Mouse (Mus musculus) cerebellum, postnatal 14 days (tissue): ENCODE measurements at regions not wholly inside any gene's neighbourhood (a gene's known extent, or its start where the extent isn't known, plus 50 kb on each side); places are given as distances from the start of the nearest gene placed in this dataset.
A peak's percentile ranks its signal among the peaks of the same experiment; 100 is the strongest.

Experiments
- DNase-seq, 2 experiments: peaks; one replicate each; pipeline ENCODE4 v3.0.0; 2021; ENCODE audit warnings: mixed read lengths in 2 of 2

DNA sequence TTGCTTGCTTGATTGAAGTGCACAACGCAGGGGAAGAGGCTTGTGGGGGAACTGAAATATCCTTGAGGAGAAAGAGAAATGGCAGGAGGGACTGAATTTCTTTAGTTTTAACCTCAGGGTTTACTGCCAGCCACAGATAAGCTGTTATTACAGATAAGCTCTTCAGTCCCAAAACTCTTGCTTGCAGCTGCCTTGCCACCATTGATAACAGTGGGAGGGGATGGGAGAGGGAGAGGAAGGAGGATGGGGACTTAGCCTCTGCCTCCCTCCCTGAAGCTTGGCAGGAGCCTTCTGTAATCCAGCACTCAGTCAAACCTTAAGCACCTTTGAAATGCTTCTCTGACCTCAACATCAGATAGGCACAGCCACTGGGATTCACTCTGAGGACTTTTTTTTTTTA, 471.4 kb upstream of the Lsamp start:
- DNase-seq = no peak

GRCm38 (mm10) chr16:39513659-39514058, 470.5 kb upstream of the Lsamp start:
- no peak for DNase-seq

DNA sequence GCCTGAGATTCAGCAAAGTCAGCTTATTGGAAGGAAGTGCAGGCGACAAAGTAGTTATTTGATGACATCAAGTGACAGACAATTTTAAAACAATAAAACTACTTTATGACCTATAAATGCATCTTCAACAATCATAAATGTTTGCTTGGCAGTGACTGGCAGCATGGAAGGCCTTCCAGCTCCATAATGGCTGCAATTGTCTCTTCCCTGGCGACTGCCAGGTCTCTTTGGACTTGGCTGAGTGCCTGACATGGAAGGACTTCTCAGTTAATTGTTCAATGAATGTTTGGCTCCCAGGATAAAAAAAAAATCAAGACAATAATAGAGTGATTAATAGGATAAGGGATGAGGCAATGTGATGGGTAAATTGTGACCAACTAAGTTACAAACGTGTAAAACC, 453.1 kb upstream of the Lsamp start:
- DNase-seq = peak; percentile 50 to 64

- peak in 1 of 2 experiments; percentile 3 for DNase-seq
These were observed 451.4 kb upstream of the Lsamp start for GRCm38 (mm10) chr16:39532770-39533169.

- DNase-seq = peak; percentile 42 to 57
These were observed 450.8 kb upstream of the Lsamp start for GRCm38 (mm10) chr16:39533351-39533750.

DNA sequence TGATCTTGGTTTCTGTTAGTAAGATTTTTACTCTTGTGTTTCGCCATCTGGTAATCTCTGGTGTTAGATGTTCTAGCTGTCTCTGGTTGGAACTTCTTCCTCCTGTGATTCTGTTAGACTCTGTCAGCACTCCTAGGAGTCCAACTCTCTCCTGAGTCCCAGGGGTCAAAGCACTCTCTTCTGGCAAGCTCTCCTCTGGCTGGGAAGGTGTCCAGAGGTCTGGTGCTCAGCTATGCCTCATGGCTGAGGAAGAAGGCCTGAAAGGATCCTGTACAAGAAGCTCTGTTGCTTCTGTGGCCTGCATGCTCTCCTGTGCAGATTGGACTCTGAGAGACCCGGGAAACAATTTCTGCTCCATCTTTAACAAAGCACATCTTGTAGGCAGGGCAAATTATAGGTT, 430.8 kb upstream of the Lsamp start:
- DNase-seq = peak in 1 of 2 experiments; percentile 7

GRCm38 (mm10) chr16:39576620-39577019, 407.5 kb upstream of the Lsamp start:
- no peak for DNase-seq

- no peak for DNase-seq
These were observed 404.5 kb upstream of the Lsamp start for GRCm38 (mm10) chr16:39579621-39580020.
